Mouse (Mus musculus): ENCODE measurements around the gene Dram1.

DNA sequence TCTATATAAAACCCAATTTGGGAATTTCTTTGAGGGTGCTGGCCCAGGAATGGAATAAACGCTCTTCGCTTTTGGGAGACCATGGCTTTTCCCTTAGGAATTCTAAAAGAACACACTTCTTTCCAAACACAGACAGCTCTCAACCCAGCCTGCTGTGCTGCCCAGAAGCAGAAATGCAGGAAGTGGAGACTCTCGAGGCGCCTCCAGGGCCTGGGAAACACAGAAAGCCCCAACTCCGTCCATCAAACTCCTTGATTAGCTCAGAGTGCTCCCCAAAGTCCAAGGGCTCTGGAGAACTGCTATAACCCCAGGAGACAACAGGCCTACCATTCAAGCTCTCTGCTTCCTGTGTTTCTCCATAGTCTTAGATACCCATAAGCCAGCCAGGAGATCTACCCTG, 61.7 kb downstream of the Dram1 start:
- TF ChIP-seq EP300 (IDR thresholded peaks at IDR 0.05; ENCODE audit: low read depth) (no peak), CTCF (IDR thresholded peaks at IDR 0.05; ENCODE audit: low read depth) (no peak)

Measured in liver, postnatal 0 days (tissue).